Mouse (Mus musculus) forebrain, embryonic 12.5 days (tissue): Measurements from ENCODE around the gene Apol10a. TPM values are rescaled to one million over a fixed set of nuclear protein-coding genes. Genes with fewer than 3 reads are reported as not detected.
"Not testable (repeated sequence)": the region's sequence is repeated elsewhere in the genome, so short reads cannot be mapped to it uniquely, and the experiment has no call there.

Experiments
- ATAC-seq: fragments of 200-750 bp; cut with Nextera tagmentation; 2 replicates; pipeline ENCODE4 v1.8.0; 2017; ENCODE audit warnings: moderate TSS enrichment; ENCODE audit not compliant: low FRiP score
- H3K27ac ChIP-seq: fragments of 300-500 bp; sonication (generic); 2 replicates; pipeline ENCODE4 v1.5.1; 2016; ENCODE audit warnings: mild to moderate bottlenecking
- H3K27me3 ChIP-seq: fragments of 300-500 bp; sonication (generic); 2 replicates; pipeline ENCODE4 v1.6.1; 2016; ENCODE audit warnings: mild to moderate bottlenecking
- H3K36me3 ChIP-seq: fragments of 300-500 bp; sonication (generic); replicated peaks from 2 replicates; pipeline ENCODE4 v1.6.1; 2016; ENCODE audit warnings: mild to moderate bottlenecking
- H3K4me1 ChIP-seq: fragments of 300-500 bp; sonication (generic); 2 replicates; pipeline ENCODE4 v1.6.1; 2016
- H3K4me2 ChIP-seq: fragments of 300-500 bp; sonication (generic); 2 replicates; pipeline ENCODE4 v1.6.1; 2016; ENCODE audit warnings: mild to moderate bottlenecking, moderate library complexity
- H3K4me3 ChIP-seq: fragments of 300-500 bp; sonication (generic); replicated peaks from 2 replicates; pipeline ENCODE4 v1.5.1; 2016; ENCODE audit warnings: mild to moderate bottlenecking
- H3K9ac ChIP-seq: fragments of 300-500 bp; sonication (generic); 2 replicates; pipeline ENCODE4 v1.6.1; 2016; ENCODE audit warnings: mild to moderate bottlenecking
- H3K9me3 ChIP-seq: fragments of 300-500 bp; sonication (generic); 2 replicates; pipeline ENCODE4 v1.6.1; 2016
- WGBS: fragments of 180-500 bp; shearing (Covaris S2); methylation state at CpG from one replicate; pipeline ENCODE4 v1.1.7; 2016; 5-methylcytosine and 5-hydroxymethylcytosine counted together
- polyA plus RNA-seq: library from polyadenylated mRNA; unstranded; fragments of >200 nt; fragmentation: Nextera tagmentation; extraction: Ambion mirVana; gene quantifications from 2 replicates; pipeline ENCODE4 v1.2.1, GENCODE M21; 2016

Gene Apol10a
- polyA plus RNA-seq, 1 experiment from 2014 or later = not detected

- H3K4me2 ChIP-seq, H3K4me3 ChIP-seq, H3K27ac ChIP-seq, H3K36me3 ChIP-seq, ATAC-seq, H3K27me3 ChIP-seq, H3K9ac ChIP-seq, H3K9me3 ChIP-seq, H3K4me1 ChIP-seq: not testable (repeated sequence)
- WGBS = 13% methylated on average over 6 of the region's 6 CpGs
Observed at GRCm38 (mm10) chr15:77523186-77523843, 46.5 kb downstream of the Apol10a start.

- Histone ChIP-seq H3K36me3 (no peaks in the 10 kb centered on the region), H3K4me2 (no peak within 1 kb of the TSS), H3K9me3 (no peaks in the 10 kb centered on the region), H3K27ac (no peak within 1 kb of the TSS), H3K27me3 (no peaks in the 10 kb centered on the region), H3K4me3 (no peak within 1 kb of the TSS), H3K9ac (no peak within 1 kb of the TSS), H3K4me1 (no peaks in the 10 kb centered on the region)
- ATAC-seq = no peak
Observed at GRCm38 (mm10) chr15:77533216-77533615, 56.4 kb downstream of the Apol10a start, which contains the start of gene Apol7c. TSS of gene Apol7c (minus strand) at chr15:77533316.

GRCm38 (mm10) chr15:77539221-77539620, 62.4 kb downstream of the Apol10a start:
- not testable (repeated sequence) for H3K9ac ChIP-seq, H3K4me2 ChIP-seq, ATAC-seq, H3K36me3 ChIP-seq, H3K4me1 ChIP-seq, H3K4me3 ChIP-seq, H3K27ac ChIP-seq, H3K9me3 ChIP-seq, H3K27me3 ChIP-seq
- 40% methylated on average over 1 of the region's 1 CpGs for WGBS

Other genes with a start within 250 kb of the Apol10a start
- 119 and 123 TPM in 2 replicates for gene Rbfox2, start 170.0 kb upstream of the Apol10a start, polyA plus RNA-seq
- gene Apol7a, start 77.9 kb upstream of the Apol10a start, polyA plus RNA-seq = not detected in 2 replicates
- gene Apol9a, start 65.9 kb upstream of the Apol10a start, polyA plus RNA-seq = not detected in 2 replicates
- not detected in 2 replicates for gene Apol7b, start 29.6 kb upstream of the Apol10a start, polyA plus RNA-seq
- gene Apol11a, start 31.2 kb downstream of the Apol10a start, polyA plus RNA-seq = not detected in 2 replicates
- gene Apol7c, start 56.3 kb downstream of the Apol10a start, polyA plus RNA-seq = not detected in 2 replicates
- not detected in 2 replicates for gene 1700025B11Rik, start 84.8 kb downstream of the Apol10a start, polyA plus RNA-seq
- gene Apol10b, start 119.1 kb downstream of the Apol10a start, polyA plus RNA-seq = not detected in 2 replicates
- gene Gm36245, start 122.2 kb downstream of the Apol10a start, polyA plus RNA-seq = not detected in 2 replicates
- not detected in 2 replicates for gene Apol11b, start 166.2 kb downstream of the Apol10a start, polyA plus RNA-seq
- gene Apol7e, start 221.8 kb downstream of the Apol10a start, polyA plus RNA-seq = not detected in 2 replicates